Mouse (Mus musculus) G1E (cell line): ENCODE data around the gene Anapc15-ps.

Experiments
- CTCF ChIP-seq: IDR thresholded peaks from 2 replicates; pipeline ENCODE4 v1.5.1; 2012; ENCODE audit warnings: low read depth, low read length, inconsistent platforms, mixed read lengths
- GATA1 ChIP-seq: IDR thresholded peaks from 2 replicates; pipeline ENCODE4 v1.6.1; 2012; ENCODE audit warnings: borderline replicate concordance, low read length, inconsistent platforms, mixed read lengths
- GATA2 ChIP-seq: IDR thresholded peaks from 2 replicates; pipeline ENCODE4 v1.6.1; 2012; ENCODE audit warnings: low read depth, low read length, inconsistent platforms, borderline replicate concordance
- POLR2AphosphoS5 ChIP-seq: IDR thresholded peaks from 2 replicates; pipeline ENCODE4 v1.6.1; 2012; ENCODE audit warnings: low read depth, low read length, inconsistent platforms; ENCODE audit not compliant: insufficient replicate concordance
- TAL1 ChIP-seq: conservative IDR thresholded peaks from 2 replicates; pipeline ENCODE4 v1.6.1; 2012; ENCODE audit warnings: low read depth, low read length, inconsistent platforms, mixed read lengths

DNA sequence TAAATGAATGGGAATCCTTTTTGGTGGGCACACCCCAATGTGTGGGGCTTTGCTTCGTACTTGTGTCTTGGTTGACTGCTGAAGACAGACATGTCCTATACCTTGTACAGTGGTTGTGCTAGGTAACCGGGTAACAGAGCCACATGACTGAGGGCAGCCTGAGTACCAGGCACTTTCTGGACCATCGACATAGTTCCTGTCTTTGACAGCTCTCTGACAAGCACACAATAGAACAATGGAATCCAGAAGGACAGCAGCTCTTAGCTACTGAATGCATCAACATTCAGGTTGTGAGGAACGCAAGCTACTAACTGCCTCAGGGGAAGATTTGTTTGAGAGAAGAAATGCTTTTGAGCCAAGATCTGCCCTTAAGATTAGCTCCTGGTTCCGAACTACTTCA, 49.2 kb downstream of the Anapc15-ps start:
- TF ChIP-seq CTCF (no peak), GATA1 (no peak), TAL1 (no peak), POLR2AphosphoS5 (no peak), GATA2 (no peak)
